Mouse (Mus musculus) neural tube, embryonic 15.5 days (tissue): ENCODE measurements around the gene Kcnip3. TPM values are rescaled to one million over a fixed set of nuclear protein-coding genes. Genes with fewer than 3 reads are reported as not detected.

Experiments
- ATAC-seq: fragments of 200-750 bp; cut with Nextera tagmentation; 2 replicates; pipeline ENCODE4 v1.8.0; 2017; ENCODE audit warnings: mild to moderate bottlenecking, moderate TSS enrichment, moderate library complexity; ENCODE audit not compliant: low FRiP score
- H3K27ac ChIP-seq: fragments of 300-500 bp; sonication (generic); replicated peaks from 2 replicates; pipeline ENCODE4 v1.5.1; 2015; ENCODE audit warnings: mild to moderate bottlenecking, inconsistent platforms
- H3K27me3 ChIP-seq: fragments of 300-500 bp; sonication (generic); replicated peaks from 2 replicates; pipeline ENCODE4 v1.6.1; 2015; ENCODE audit warnings: inconsistent platforms
- H3K36me3 ChIP-seq: fragments of 300-500 bp; sonication (generic); 2 replicates; pipeline ENCODE4 v1.6.1; 2015; ENCODE audit warnings: inconsistent platforms
- H3K4me1 ChIP-seq: fragments of 300-500 bp; sonication (generic); 2 replicates; pipeline ENCODE4 v1.6.1; 2015; ENCODE audit warnings: inconsistent platforms
- H3K4me2 ChIP-seq: fragments of 300-500 bp; sonication (generic); 2 replicates; pipeline ENCODE4 v1.6.1; 2015; ENCODE audit warnings: inconsistent platforms, mild to moderate bottlenecking, moderate library complexity
- H3K4me3 ChIP-seq: fragments of 300-500 bp; sonication (generic); replicated peaks from 2 replicates; pipeline ENCODE4 v1.5.1; 2015; ENCODE audit warnings: mild to moderate bottlenecking, inconsistent platforms
- H3K9ac ChIP-seq: fragments of 300-500 bp; sonication (generic); replicated peaks from 2 replicates; pipeline ENCODE4 v1.6.1; 2015; ENCODE audit warnings: mild to moderate bottlenecking, inconsistent platforms
- H3K9me3 ChIP-seq: fragments of 300-500 bp; sonication (generic); replicated peaks from 2 replicates; pipeline ENCODE4 v1.6.1; 2016; ENCODE audit warnings: inconsistent platforms
- WGBS: fragments of 180-500 bp; shearing (Covaris S2); methylation state at CpG from one replicate; pipeline ENCODE4 v1.1.7; 2015; ENCODE audit warnings: mixed read lengths; 5-methylcytosine and 5-hydroxymethylcytosine counted together
- polyA plus RNA-seq: library from polyadenylated mRNA; unstranded; fragments of >200 nt; fragmentation: Nextera tagmentation; extraction: Ambion mirVana; gene quantifications from 2 replicates; pipeline ENCODE4 v1.2.1, GENCODE M21; 2015

Kcnip3 gene
- polyA plus RNA-seq, 1 experiment from 2014 or later, result 6.5 TPM

DNA sequence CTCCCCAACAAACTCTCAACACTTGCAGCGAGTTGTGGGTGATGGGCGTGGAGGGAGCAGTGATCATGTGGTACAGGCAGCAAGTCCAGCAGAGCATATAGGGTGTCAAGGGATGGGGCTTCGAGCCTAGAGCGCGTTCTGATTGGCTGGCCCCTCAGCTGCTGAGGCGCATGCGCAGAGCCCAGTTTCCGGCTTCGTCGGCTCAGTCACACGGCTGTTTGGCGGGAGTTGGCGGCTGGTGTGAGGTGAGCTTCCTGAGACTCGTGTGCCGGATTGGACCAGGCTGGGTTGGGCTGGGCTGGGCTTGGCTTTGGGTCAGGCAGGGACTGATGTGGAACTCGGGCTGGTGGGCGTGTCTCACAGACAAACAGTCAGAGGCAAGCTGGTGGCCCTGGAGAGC, 96.9 kb downstream of the Kcnip3 start, which contains the start of gene Gpat2:
Gene Gpat2, plus strand, starts transcription at position 223 of the 400 bp plus-strand sequence.
- WGBS, result 88% methylated on average over 17 of the region's 17 CpGs
- no peaks in the 10 kb centered on the region for H3K9me3 ChIP-seq
- no peak within 1 kb of the TSS for H3K4me2 ChIP-seq
- no peaks in the 10 kb centered on the region for H3K4me1 ChIP-seq
- no peak within 1 kb of the TSS for H3K9ac ChIP-seq
- no peak within 1 kb of the TSS for H3K4me3 ChIP-seq
- ATAC-seq, result no peak
- H3K36me3 ChIP-seq, result no peaks in the 10 kb centered on the region
- no peaks in the 10 kb centered on the region; the same call in 1 of the 2 replicates for H3K27me3 ChIP-seq
- no peak within 1 kb of the TSS for H3K27ac ChIP-seq

- H3K36me3 ChIP-seq, result no peaks in the 10 kb centered on the region
- WGBS, result 77% methylated on average over 10 of the region's 10 CpGs
- H3K27me3 ChIP-seq, result no peaks in the 10 kb centered on the region
- no peak for ATAC-seq
- H3K4me3 ChIP-seq, result no peak overlapping the region
- no peak overlapping the region for H3K27ac ChIP-seq
- H3K4me1 ChIP-seq, result no peaks in the 10 kb centered on the region
- H3K9me3 ChIP-seq, result no peaks in the 10 kb centered on the region
- no peak overlapping the region for H3K4me2 ChIP-seq
- no peak overlapping the region for H3K9ac ChIP-seq
Measured at GRCm38 (mm10) chr2:127418266-127418970, 103.5 kb downstream of the Kcnip3 start.

- Histone ChIP-seq H3K4me1 (no peaks in the 10 kb centered on the region), H3K36me3 (no peaks in the 10 kb centered on the region), H3K27me3 (no peaks in the 10 kb centered on the region), H3K4me3 (no peak overlapping the region), H3K9ac (no peak overlapping the region), H3K9me3 (no peaks in the 10 kb centered on the region), H3K27ac (no peak overlapping the region), H3K4me2 (no peak overlapping the region)
- no peak for ATAC-seq
- 60% methylated on average over 3 of the region's 3 CpGs for WGBS
Measured at GRCm38 (mm10) chr2:127416706-127417105, 105.2 kb downstream of the Kcnip3 start.

DNA sequence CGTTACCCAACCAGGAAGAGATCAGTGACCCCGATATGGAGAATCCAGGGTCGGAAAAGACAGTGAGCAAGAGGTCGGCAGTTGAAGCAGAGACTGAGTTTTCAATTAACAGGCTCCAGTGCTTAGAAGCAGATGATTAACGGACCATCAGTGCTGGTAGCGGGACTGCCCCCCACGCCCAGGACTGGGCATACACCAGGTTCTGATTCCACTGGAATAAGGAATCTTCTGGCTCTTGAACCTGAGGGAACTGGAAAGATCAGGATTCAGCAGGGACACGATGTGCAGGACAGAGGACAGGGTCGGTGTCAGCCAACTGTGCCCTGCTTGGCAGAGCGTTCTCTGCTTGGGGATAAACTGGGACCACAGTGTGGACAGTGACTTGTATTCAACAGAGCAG, 106.1 kb downstream of the Kcnip3 start:
- H3K27me3 ChIP-seq, result no peaks in the 10 kb centered on the region
- no peak overlapping the region for H3K27ac ChIP-seq
- ATAC-seq, result no peak
- no peak overlapping the region for H3K4me2 ChIP-seq
- 81% methylated on average over 10 of the region's 10 CpGs for WGBS
- H3K4me3 ChIP-seq, result no peak overlapping the region
- no peak overlapping the region for H3K9ac ChIP-seq
- no peaks in the 10 kb centered on the region for H3K9me3 ChIP-seq
- no peaks in the 10 kb centered on the region for H3K36me3 ChIP-seq
- H3K4me1 ChIP-seq, result no peaks in the 10 kb centered on the region

DNA sequence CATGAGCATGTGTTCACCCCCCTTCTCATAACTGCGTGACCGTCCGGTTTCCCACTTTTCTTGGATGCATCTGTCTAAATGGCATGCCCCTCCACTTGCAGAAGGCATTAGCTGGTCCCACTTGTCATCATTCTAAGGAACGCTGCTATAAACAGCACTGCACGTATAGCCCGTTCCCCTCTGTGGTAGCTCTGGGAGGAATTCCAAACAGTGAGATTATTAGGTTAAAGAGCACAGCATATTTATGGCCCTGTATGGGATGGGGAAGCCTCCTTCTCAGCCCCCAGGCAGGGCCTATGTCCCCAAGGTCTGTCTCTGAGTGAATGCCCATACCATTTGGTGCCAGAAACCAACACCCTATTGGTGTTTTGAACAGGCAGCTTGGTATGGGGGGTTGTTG, 110.8 kb downstream of the Kcnip3 start:
- Histone ChIP-seq H3K4me2 (no peak overlapping the region), H3K4me3 (no peak overlapping the region), H3K27me3 (no peaks in the 10 kb centered on the region), H3K36me3 (no peaks in the 10 kb centered on the region), H3K4me1 (no peaks in the 10 kb centered on the region), H3K9me3 (no peaks in the 10 kb centered on the region), H3K27ac (no peak overlapping the region), H3K9ac (no peak overlapping the region)
- 80% methylated on average over 6 of the region's 6 CpGs for WGBS
- no peak for ATAC-seq

Other genes with a start within 250 kb of the Kcnip3 start
- 18.2 and 23.1 TPM in 2 replicates for gene Dusp2, start 185.9 kb downstream of the Kcnip3 start, polyA plus RNA-seq
- gene Astl, start 183.5 kb downstream of the Kcnip3 start, polyA plus RNA-seq, result not detected in 2 replicates
- 0.60 and 0.72 TPM in 2 replicates for gene Adra2b, start 158.9 kb downstream of the Kcnip3 start, polyA plus RNA-seq
- 0.05 and 0.32 TPM in 2 replicates for gene Gpat2, start 96.9 kb downstream of the Kcnip3 start, polyA plus RNA-seq
- 31.2 and 36.4 TPM in 2 replicates for gene Fahd2a, start 77.5 kb downstream of the Kcnip3 start, polyA plus RNA-seq
- gene Prom2, start 19.4 kb upstream of the Kcnip3 start, polyA plus RNA-seq, result 0.06 and 0.50 TPM in 2 replicates
- gene Zfp661, start 65.0 kb upstream of the Kcnip3 start, polyA plus RNA-seq, result 6.3 and 6.5 TPM in 2 replicates
- 141 and 147 TPM in 2 replicates for gene Mrps5, start 65.1 kb upstream of the Kcnip3 start, polyA plus RNA-seq
- 7.0 and 8.0 TPM in 2 replicates for gene Mal, start 134.6 kb upstream of the Kcnip3 start, polyA plus RNA-seq
- gene Mall, start 207.8 kb upstream of the Kcnip3 start, polyA plus RNA-seq, result 0.99 and 2.6 TPM in 2 replicates